Mouse (Mus musculus) ovary, postnatal 36 days (tissue): Measurements from ENCODE around the gene Slc4a4.
A peak's percentile ranks its signal among the peaks of the same experiment; 100 is the strongest.

ENCODE experiments used
- DNase-seq: peaks from one replicate; pipeline ENCODE4 v3.0.0; 2022; ENCODE audit warnings: low spot score, mixed read lengths

The Slc4a4 gene

GRCm38 (mm10) chr5:89171025-89171718, 284.6 kb downstream of the Slc4a4 start:
- no peak for DNase-seq

GRCm38 (mm10) chr5:89190063-89190462, 303.4 kb downstream of the Slc4a4 start:
- DNase-seq = no peak

DNA sequence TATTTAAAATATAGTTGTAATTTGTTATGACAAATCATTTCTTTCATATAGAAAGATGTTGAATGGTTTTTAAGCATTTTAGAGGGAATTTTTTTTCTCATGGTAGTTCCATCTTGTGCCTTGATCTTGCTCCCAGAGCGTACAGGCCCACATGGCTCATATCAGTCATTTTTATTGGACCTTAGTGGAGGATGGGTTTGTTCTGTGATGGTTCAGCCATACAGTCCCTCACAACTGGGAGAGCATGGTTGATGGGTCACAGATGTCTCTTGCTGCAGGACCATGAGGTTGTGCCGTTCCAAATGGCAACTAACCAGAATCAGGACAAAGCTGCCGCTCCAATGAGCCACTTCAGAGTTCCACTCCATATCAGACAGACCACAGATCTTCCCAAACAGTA, 308.0 kb downstream of the Slc4a4 start:
- DNase-seq = no peak

DNA sequence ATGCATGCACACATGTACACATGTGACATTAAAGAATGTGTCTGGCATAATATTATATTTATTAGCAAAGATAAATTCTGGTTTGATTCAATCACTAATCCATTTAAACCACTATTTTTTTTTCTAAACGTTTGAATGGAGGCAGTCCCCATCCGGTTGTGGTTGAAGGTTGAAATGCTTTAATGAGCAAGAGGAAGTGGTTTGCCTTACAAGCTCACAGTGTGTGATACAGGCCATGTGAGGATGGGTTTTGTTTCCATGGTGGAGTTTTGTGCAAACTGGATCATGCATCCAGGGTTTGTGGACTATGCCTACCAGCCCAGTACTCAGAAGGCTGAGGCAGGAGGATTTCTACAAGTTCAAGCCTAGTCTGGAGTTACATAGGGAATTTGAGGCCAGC, 311.9 kb downstream of the Slc4a4 start:
- no peak for DNase-seq

- DNase-seq = no peak
Measured at GRCm38 (mm10) chr5:89209973-89210703, 323.5 kb downstream of the Slc4a4 start.

- DNase-seq = no peak
Measured at GRCm38 (mm10) chr5:89211057-89211456, 324.4 kb downstream of the Slc4a4 start.

DNA sequence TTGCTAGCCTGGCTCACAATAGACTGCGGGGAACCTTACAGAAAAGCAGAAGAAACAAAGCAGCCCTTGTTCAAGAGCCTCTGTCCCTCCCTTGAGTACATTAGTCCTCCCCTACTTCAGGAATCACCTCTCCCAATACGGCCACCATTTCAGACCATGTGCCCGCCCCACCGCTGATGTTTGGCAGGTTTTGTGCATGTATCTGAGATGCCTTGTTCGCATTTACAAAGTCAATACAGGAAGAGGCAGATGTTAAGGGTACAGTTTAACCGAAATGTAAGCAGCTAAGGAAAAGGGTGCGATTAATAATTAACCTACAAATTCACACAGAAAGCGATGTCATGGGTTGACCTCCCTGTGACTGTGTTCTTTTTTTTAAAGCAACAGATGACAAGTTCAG, 331.6 kb downstream of the Slc4a4 start:
- DNase-seq = no peak

GRCm38 (mm10) chr5:89218709-89219108, 332.1 kb downstream of the Slc4a4 start:
- DNase-seq = no peak

DNA sequence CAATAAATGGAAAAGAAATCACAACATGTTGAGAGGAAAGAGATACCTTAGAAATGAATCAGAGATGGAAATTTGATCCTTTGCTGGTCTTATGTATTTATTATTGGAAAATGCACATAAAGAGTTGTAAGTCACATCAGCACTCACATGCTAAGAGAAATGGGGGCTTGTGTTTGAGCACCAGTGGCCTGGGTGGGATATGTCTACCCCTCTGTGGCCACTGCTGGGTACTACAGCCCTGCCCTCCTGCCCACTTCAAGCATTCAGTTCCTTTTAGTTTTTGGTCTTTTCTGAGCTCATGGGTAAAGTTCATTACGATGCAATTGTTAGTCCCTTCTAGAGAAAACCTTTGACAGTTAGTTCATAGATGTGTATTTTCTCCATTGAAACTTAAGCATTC, 335.0 kb downstream of the Slc4a4 start:
- DNase-seq = peak; percentile 9

DNA sequence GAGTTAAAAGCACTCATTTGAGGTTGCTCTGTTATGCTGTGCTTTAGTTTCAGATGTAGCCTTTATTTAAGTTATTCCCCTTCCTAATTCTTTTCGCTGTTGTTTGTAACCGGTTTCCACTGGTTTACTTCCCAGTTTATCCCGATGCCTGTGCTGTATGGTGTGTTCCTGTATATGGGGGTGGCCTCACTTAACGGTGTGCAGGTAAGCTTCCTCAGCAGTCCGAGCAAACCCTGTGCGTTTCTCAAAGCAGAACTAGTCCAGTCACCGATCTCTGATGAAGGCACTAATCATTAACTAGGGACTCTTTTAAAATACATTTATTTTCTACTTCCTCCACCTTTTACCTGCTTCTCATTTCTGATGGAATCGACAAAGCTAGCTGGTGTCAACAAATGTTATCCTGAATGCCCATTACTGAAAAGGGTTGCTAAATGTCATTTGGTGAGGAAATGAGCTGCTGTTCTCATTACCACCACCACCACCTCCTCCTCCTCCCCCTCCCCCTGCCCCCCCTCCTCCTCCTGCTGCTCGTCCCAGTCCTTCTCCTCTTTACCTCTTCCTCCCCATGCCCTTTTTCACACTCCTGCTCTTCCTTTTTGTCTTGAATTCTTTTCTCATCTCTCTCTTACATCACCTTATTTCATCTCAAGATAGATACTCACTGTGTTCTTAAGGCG, 336.6 kb downstream of the Slc4a4 start:
- DNase-seq = no peak

GRCm38 (mm10) chr5:89223744-89224368, 337.2 kb downstream of the Slc4a4 start:
- no peak for DNase-seq

GRCm38 (mm10) chr5:89227948-89228347, 341.3 kb downstream of the Slc4a4 start:
- DNase-seq = no peak

DNA sequence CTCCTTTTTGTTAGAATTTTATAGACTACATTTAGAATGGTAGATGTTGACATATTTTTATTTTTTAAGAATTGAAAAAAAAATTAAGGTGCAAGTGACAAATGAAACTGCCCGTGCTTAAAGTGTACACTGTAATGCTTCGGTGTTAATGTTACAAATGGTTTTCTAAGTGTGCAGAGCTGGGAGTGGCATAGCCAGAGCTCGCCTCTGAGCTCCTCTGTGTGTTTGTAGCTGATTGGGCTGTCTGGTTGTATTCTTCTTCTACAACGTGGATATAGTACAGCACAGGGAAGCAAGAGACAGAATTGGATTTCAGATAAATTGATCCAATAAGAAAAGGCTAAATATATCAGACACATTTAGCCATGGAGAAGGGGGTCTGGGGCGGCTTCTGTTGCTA, 343.0 kb downstream of the Slc4a4 start:
- DNase-seq = no peak

- no peak for DNase-seq
Measured at GRCm38 (mm10) chr5:89232313-89232712, 345.7 kb downstream of the Slc4a4 start.

GRCm38 (mm10) chr5:89251806-89252205, 365.2 kb downstream of the Slc4a4 start:
- no peak for DNase-seq

DNA sequence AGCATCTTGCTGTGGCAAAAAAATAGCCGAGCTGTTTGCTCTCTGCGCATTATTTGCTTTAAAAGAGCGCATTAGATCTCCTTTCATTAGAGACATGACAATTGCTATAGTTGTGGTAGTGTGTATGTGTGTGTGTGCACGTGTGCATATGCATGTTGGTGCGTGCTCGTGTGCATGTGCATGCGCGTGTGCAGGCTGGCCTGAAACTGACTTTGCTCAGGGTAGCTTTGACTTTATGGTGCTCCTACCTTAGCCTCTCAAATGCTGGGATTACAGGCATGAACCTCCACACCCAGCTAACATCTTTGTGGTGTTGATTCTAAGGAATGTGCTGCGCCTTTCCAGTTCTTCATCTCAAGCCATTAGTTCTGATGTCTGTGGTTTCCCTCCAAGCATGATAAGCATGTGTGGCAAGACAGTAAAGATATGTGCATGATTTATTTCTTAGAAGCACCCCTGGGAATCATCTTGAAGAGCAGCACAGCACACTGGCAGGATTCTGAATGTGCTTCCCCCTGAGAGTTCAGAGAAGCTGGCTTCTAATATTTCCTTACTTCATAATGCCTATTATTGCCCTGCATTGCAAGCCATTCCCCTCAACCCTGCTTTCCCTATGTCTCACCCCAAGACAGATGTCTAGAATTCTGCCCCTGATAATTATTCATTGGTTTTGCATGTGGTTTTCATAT, 373.3 kb downstream of the Slc4a4 start:
- no peak for DNase-seq

GRCm38 (mm10) chr5:89277049-89277448, 390.4 kb downstream of the Slc4a4 start:
- no peak for DNase-seq

DNA sequence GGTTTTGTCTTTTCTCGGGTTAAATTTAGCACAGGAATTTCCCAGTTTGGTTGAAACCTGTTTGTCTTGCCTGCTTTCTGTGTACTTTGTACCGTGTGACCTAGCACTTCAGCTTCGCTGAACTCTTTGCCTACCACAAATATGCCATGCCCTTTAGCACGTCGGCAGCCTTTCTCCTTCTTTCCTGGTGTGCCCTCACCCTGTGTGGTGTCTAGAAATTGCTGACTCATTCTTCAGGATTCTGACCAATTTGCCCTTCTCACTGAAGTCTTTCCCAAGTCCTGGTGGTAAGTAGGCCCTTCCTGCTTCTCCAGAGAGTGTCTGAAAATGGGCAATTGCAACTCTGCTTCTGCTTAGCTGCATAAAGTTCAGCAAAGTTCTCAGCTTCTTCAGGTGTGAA, 391.0 kb downstream of the Slc4a4 start:
- DNase-seq = no peak

DNA sequence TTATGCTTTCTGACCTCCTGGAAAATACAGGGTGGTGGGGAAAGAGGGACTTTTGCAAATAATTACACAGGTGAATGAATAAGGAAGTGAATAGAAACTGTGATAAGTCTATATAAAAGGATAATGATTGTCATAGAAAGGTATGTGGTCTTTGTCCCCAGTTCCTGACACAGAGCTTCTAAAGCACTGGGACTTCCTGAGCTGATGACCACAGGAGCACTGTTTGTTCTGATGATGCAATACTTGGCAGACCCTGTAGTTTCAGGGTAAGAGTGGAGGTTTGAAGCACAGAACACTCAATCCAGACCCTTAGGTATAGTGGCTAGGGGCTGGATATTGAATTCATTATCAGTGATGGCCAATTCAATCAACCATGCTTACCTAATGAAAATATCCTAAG, 391.7 kb downstream of the Slc4a4 start:
- DNase-seq = no peak

DNA sequence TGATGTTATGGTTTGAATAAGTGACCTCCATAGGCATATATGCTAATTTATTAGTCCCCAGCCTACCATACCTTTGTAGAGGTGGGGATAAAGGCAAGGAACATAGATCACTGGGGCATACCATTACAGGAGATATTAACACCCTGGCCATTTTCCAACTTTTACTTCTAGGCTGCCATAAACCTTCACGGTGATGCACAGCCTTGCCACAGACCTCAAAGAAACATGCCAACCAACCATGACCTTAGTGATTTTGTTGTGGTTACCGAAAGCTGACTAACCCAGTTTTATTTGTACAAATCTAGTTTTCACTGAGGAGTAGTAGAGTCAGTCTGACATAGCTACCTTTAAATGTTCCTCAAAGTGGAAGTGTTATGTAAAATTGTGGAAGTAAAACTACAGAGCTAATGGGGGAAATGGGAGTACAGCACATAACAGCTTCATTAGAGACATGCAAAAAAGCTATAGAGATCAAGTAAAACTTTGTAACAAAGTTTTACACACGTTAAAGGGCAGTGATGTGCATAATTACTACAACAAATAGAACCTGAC, 393.8 kb downstream of the Slc4a4 start:
- DNase-seq = no peak
